Mouse (Mus musculus): ENCODE measurements at regions not wholly inside any gene's neighbourhood (a gene's known extent, or its start where the extent isn't known, plus 50 kb on each side); places are given as distances from the start of the nearest gene placed in this dataset.

DNA sequence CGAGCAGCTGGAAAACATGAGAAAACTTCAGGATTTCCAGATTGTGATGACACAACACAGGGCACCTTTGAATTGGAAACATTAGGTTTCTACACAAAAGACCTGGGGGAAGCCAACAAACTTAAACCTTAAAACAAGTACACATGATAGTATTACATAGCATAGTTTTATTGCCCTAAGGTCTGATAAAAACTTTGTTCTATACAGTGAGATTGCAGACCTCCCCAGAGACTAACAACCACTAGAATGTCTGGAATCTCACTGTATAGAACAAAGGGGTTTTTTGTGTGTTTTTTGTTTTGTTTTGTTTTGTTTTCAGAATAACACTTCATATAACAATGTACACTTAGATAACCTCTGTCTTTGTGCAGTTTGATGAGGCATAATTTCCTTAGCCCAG is 124.2 kb downstream of the Cd55b start:
- TF ChIP-seq CTCF (conservative IDR thresholded peaks at IDR 0.05; ENCODE audit: insufficient read depth, insufficient read length, low read depth, low read length), result no peak
- no peak for TF ChIP-seq POLR2A (IDR thresholded peaks at IDR 0.05; ENCODE audit: low read depth, low read length)

All from kidney, adult 2 months (tissue).